Mouse (Mus musculus): ENCODE measurements around the gene Cdkl5. TPM values are rescaled to one million over a fixed set of nuclear protein-coding genes. Genes with fewer than 3 reads are reported as not detected.

Gene Cdkl5
- polyA plus RNA-seq (2012; rRNA removed): 0.05 and 0.16 TPM in 2 replicates

DNA sequence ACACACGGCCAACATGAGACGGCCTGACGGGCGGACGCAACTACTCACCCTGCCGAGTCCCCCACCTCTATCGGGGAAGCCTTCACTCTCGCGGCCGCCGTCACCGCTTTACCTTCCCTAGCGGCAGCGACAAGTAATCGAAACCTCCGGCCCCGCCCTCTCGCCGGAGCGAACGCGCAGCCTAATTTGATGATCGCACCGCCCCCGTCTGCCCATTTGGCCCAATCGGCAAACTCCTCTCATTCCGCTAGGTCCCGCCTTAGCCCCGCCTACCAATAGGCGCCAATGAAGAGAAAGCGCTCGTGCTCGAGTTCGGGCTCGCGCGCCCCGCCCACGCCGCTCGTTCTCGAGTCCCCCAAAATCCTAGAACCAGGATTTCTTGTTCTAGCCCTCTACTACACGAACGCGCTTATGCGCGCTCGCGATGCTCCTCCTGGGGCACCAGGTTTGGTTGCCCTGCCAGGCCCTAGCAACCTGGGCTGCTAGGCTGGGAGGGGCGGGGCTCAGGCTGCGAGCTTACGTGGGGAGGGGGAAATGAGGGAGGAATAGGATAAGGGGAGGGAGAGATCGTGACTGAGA lies at the start of gene Cdkl5:
Gene Cdkl5, minus strand, starts transcription at position 162 of the 579 bp plus-strand sequence.

DNA sequence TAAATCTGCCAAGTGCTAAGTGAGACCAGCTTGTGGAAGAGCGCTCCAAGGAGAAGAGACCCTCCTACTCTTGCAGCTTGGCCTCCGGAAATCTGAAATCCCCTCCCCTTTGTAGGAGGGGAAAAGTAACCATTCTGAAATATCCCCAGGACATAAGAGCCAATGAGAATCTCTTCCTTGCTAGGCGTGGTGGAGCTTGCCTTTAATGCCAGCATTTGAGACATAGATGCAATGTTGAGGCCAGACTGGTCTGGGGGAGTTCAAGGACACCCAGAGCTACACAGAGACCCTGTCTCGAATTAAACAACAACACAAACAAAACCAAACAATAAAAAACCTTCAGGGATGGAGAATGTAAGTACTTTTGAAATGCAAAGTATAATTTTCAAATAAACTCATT lies 87.6 kb downstream of the Cdkl5 start, which contains the start of gene Gja6:
Gene Gja6, minus strand, starts transcription at position 101 of the 400 bp plus-strand sequence.

DNA sequence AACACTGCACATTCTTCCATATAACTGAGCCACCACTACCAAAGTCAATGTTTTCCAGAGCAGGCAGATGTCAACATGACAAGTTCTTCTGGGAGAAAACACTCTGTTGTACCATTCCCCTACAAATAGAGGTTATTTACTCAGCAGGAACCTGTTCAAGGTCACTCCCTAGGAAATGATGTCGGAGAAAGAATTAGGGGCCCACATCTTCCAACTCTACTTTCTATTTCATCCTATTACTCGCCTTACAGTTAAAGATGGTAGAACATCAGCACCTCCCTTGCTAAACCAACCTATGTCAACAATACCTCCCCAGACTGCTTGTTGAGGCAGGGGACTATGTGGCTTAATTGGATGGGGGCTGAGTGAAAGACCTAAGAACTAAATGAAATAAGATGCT lies 226.8 kb downstream of the Cdkl5 start, which contains the start of gene Rs1:
Gene Rs1, plus strand, starts transcription at position 301 of the 400 bp plus-strand sequence.

DNA sequence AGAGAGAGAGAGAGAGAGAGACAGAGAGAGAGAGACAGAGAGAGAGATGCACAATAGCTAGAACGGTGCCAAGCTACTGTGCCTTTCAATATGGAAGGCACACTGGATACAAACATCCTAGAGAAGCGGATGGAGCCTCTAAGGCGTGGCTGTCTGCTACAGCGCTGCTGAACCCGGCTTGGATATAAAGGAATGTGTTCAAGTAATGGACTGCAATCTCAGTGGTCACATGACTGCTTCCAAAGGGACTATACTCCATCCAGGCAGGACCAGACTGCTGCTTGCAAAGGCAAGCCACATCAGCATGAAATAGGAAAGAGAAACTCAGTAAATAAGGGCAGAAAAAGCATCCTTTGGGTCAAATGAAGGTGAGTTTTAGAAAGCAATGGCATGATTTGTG lies 258.9 kb downstream of the Cdkl5 start, which contains the start of gene Ppef1:
Gene Ppef1, minus strand, starts transcription at position 116 of the 400 bp plus-strand sequence.

Other genes with a start within 250 kb of the Cdkl5 start
- not detected in 2 replicates for gene Rs1, start 226.7 kb downstream of the Cdkl5 start, polyA plus RNA-seq (2012; rRNA removed)
- gene Gja6, start 87.7 kb downstream of the Cdkl5 start, polyA plus RNA-seq (2012; rRNA removed): 0.03 TPM in 1 of 2 replicates, not detected in the other
- gene Scml2, start 122.5 kb upstream of the Cdkl5 start, polyA plus RNA-seq (2012; rRNA removed): 0.04 and 0.08 TPM in 2 replicates